Mouse (Mus musculus): ENCODE measurements around the gene Golgb1.

Gene Golgb1

DNA sequence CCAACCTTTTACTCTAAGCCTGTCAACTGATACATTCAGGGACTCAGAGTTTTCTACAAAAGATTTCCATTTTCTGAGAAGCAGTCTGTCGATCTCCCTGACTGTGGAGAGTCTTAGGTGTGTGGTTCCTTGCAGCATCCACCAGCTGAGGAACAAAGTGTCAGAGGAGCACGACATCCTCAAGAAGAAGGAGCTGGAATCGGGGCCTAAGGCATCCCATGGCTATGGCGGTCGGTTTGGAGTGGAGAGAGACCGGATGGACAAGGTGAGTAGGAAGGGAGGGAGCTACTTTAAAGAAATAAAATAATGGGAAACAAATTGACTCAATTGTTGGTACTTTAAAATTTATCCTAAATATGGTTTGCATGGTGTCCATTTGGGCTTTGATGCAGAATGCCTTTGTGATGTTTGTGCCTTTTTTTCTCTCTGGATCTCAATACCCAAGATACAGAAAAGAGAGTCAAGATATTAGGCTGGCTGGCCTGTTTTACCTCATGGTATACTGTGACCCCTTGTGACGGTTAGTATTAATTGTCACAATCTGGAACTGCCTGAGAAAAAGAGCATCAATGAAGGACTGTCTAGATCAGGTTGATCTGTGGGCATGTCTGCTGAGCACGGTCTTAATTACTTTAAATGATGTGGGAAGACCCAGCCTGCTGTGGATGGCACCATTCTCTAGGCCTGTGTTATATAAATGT is 71.7 kb downstream of the Golgb1 start:
- no peak for DNase-seq

DNA sequence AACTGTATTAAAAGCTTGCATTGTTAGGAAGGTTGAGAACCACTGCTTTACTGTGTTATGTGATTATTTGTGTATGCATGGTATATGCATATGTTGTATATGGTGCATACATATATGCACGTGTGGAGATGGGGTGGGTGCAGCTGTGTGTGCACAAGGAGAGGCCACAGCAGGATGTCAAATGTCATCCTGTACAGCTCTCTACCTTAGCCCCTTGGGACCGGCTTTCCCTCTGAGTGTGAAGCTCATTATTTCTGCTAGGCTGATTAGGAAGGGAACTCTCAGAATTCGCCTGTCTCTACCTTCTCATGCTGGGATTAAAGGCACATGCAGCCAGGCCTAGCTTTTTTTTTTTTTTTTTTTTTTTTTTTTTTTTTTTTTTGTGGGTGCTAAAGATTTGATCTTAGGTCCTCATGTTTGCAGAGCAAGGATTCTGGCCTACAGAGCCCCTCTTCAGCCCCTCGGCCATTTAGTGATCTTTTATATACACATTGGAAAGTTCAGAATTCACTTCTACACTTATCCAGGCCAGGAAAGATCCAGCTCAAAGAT is 72.8 kb downstream of the Golgb1 start:
- no peak for DNase-seq

DNA sequence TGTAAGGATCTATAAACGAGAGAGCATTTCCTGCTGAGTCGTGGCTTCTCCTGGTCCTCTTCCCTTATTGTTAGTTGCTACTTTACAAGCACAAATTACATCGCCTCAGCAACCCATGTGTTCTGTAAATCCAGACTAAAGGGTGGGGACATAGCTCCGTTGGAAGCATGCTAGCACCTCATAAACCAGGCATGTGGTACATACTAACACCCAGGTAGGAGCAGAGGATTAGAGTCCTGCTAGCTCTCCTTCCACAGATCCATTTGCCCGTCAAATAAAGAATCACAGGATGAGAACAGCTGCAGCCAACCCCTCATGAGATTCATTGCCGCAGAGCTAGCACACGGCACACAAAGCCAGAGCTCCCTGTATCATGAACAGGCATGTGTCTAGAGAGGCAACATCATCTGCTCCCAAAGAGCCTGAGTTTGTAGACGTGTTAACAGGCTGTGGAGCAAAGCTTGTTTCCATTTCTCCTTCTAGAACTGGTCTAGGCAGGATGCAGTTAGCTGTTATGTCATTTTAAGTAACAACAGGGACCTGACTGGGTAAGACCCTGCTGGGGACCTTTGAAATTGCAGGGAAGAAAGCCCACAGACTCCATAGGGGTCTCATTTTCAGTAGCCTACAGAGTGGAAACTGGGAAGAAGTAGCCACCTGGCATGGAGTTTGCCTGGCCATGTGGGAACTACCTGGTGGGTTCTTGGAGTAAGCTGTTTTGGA is 74.8 kb downstream of the Golgb1 start:
- no peak for DNase-seq

DNA sequence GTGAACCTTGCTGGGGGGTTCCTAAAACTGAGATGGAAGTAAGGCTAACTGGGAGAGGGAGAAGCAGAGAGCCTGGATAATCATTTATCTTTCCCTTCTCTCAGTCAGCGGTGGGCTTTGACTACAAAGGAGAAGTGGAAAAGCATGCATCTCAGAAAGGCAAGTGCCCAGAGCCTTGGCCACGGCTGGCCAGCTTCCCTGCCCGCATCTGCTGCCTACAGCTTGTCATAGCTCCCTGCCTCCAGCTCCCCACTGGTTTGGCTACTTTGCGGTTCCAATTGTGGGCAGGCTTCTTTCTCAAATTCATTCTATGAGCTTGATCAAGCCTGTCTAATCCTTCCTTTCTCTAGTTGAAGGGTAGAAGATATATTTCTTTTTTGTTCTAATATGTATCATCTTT is 76.1 kb downstream of the Golgb1 start:
- DNase-seq: no peak

DNA sequence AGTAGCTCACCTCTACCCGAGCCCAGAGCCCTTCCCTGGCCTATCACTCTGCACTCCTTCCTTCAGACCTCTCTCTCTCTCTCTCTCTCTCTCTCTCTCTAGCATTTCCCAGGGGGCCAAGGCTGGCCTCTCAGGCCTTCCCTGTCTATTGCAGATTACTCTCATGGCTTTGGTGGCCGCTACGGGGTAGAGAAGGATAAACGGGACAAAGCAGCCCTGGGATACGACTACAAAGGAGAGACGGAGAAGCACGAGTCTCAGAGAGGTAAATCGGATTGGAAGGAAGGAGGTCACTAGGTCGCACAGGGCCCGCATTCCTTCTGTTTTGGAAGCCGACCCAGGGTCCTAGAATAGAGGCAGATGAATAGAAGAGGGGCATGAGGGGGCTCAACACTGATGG is 80.2 kb downstream of the Golgb1 start:
- no peak for DNase-seq

DNA sequence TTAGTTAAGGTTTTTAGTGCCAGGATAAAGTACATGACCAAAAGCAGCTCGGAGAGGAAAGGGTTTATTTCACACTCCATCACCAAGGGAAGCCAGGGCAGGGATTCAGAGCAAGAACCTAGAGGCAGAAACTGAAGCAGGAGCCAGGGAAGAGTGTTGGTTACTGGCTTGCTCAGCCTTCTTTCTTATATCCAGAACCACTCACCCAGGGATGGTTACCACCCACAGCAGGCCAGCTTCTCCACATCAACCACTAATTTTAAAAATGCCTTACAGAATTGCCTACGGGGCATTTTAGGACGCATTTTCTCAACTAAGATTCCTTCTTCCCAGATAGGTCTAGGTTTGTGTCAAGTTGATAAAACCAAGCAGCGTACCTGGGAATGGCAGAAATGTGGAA is 88.5 kb downstream of the Golgb1 start:
- no peak for DNase-seq

DNA sequence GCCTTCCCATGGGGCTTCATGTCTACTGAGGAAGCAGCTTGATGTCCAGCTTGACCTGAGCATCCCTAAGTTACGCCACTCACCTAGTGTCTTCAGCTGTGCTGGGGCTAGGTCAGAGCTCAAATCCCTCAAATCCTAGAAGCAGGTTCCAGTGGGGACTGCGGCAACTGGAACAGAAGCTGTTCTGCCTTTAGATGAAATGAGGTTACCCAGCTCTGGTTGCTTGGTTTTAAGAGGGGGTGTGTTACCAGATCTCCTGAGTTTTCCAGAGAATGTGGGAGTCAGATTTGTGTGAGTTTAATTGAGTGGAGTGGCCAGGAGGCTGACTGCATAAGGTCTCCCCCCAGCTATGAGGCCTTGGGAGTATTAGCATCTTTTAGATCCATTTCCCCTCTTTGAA is 104.2 kb downstream of the Golgb1 start:
- DNase-seq: no peak

All from right cerebral cortex, adult 18-20 months (tissue).